Mouse (Mus musculus) liver, adult 2 months (tissue): ENCODE measurements around the gene Hrh1.

ENCODE experiments used
- CTCF ChIP-seq: fragments of 200-500 bp; IDR thresholded peaks from 2 replicates; pipeline ENCODE4 v1.5.1; 2011; ENCODE audit warnings: low read depth, low read length, control low read depth
- POLR2A ChIP-seq: fragments of 200-500 bp; IDR thresholded peaks from 2 replicates; pipeline ENCODE4 v1.6.1; 2011; ENCODE audit warnings: low read length, control low read depth; ENCODE audit not compliant: insufficient read depth; ENCODE audit errors: extremely low read depth

GRCm38 (mm10) chr6:114474059-114474458, 76.3 kb downstream of the Hrh1 start:
- TF ChIP-seq CTCF (no peak), POLR2A (no peak)
